Mouse (Mus musculus): ENCODE results near the gene Srsf7.
A peak's percentile ranks its signal among the peaks of the same experiment; 100 is the strongest.
"Not testable (repeated sequence)": the region's sequence is repeated elsewhere in the genome, so short reads cannot be mapped to it uniquely, and the experiment has no call there.

Srsf7 gene

GRCm38 (mm10) chr17:80199160-80199778 is 7.8 kb downstream of the Srsf7 start:
- no peak for DNase-seq (ENCODE audit: low spot score in 2 of 2)

GRCm38 (mm10) chr17:80193075-80193474 is 14.0 kb downstream of the Srsf7 start:
- DNase-seq (ENCODE audit: low spot score in 2 of 2), result no peak

GRCm38 (mm10) chr17:80183615-80184014 is 23.5 kb downstream of the Srsf7 start:
- no peak for DNase-seq (ENCODE audit: low spot score in 2 of 2)

- no peak for DNase-seq (ENCODE audit: low spot score in 2 of 2)
Measured at GRCm38 (mm10) chr17:80180468-80180867, 26.6 kb downstream of the Srsf7 start.

GRCm38 (mm10) chr17:80179959-80180358 is 27.1 kb downstream of the Srsf7 start:
- DNase-seq (ENCODE audit: low spot score in 2 of 2), result peak; percentile 87

- DNase-seq (ENCODE audit: low spot score in 2 of 2), result not testable (repeated sequence)
Measured at GRCm38 (mm10) chr17:80178846-80179245, 28.3 kb downstream of the Srsf7 start.

GRCm38 (mm10) chr17:80175966-80176365 is 31.1 kb downstream of the Srsf7 start:
- no peak for DNase-seq (ENCODE audit: low spot score in 2 of 2)

- DNase-seq (ENCODE audit: low spot score in 2 of 2), result no peak
Measured at GRCm38 (mm10) chr17:80175386-80175739, 31.7 kb downstream of the Srsf7 start.

- DNase-seq (ENCODE audit: low spot score in 2 of 2), result no peak
Measured at GRCm38 (mm10) chr17:80174699-80175385, 32.3 kb downstream of the Srsf7 start.

GRCm38 (mm10) chr17:80174146-80174545 is 33.0 kb downstream of the Srsf7 start:
- DNase-seq (ENCODE audit: low spot score in 2 of 2), result no peak

- DNase-seq (ENCODE audit: low spot score in 2 of 2), result no peak
Measured at GRCm38 (mm10) chr17:80173708-80174107, 33.4 kb downstream of the Srsf7 start.

GRCm38 (mm10) chr17:80172761-80173160 is 34.3 kb downstream of the Srsf7 start:
- no peak for DNase-seq (ENCODE audit: low spot score in 2 of 2)

- no peak for DNase-seq (ENCODE audit: low spot score in 2 of 2)
Measured at GRCm38 (mm10) chr17:80171948-80172347, 35.2 kb downstream of the Srsf7 start.

- DNase-seq (ENCODE audit: low spot score in 2 of 2), result no peak
Measured at GRCm38 (mm10) chr17:80170951-80171350, 36.2 kb downstream of the Srsf7 start.

GRCm38 (mm10) chr17:80169792-80170191 is 37.3 kb downstream of the Srsf7 start:
- no peak for DNase-seq (ENCODE audit: low spot score in 2 of 2)

GRCm38 (mm10) chr17:80168425-80169182 is 38.5 kb downstream of the Srsf7 start:
- peak; percentile 82 to 92 for DNase-seq (ENCODE audit: low spot score in 2 of 2)

- peak; percentile 44 to 73 for DNase-seq (ENCODE audit: low spot score in 2 of 2)
Measured at GRCm38 (mm10) chr17:80167851-80168251, 39.3 kb downstream of the Srsf7 start.

- DNase-seq (ENCODE audit: low spot score in 2 of 2), result peak; percentile 33 to 52
Measured at GRCm38 (mm10) chr17:80167436-80167835, 39.7 kb downstream of the Srsf7 start.

- DNase-seq (ENCODE audit: low spot score in 2 of 2), result no peak
Measured at GRCm38 (mm10) chr17:80166346-80166745, 40.8 kb downstream of the Srsf7 start.

- DNase-seq (ENCODE audit: low spot score in 2 of 2), result peak; percentile 86 to 93
Measured at GRCm38 (mm10) chr17:80165741-80166140, 41.4 kb downstream of the Srsf7 start.

- DNase-seq (ENCODE audit: low spot score in 2 of 2), result no peak
Measured at GRCm38 (mm10) chr17:80163991-80164390, 43.1 kb downstream of the Srsf7 start.

- DNase-seq (ENCODE audit: low spot score in 2 of 2), result peak; percentile 86 to 88
Measured at GRCm38 (mm10) chr17:80160454-80160853, 46.7 kb downstream of the Srsf7 start.

GRCm38 (mm10) chr17:80157489-80157888 is 49.6 kb downstream of the Srsf7 start:
- no peak for DNase-seq (ENCODE audit: low spot score in 2 of 2)
